Mouse (Mus musculus): ENCODE measurements around the gene Peg10. TPM values are rescaled to one million over a fixed set of nuclear protein-coding genes. Genes with fewer than 3 reads are reported as not detected.

Gene Peg10
- polyA plus RNA-seq, 2 experiments: 3.0 to 13.0 TPM

- ATAC-seq (ENCODE audit: insufficient read depth) (no peak), DNase-seq (ENCODE audit: low read depth in 3 of 3, low spot score in 3 of 3) (no peak)
- TF ChIP-seq EP300 (IDR thresholded peaks at IDR 0.05; ENCODE audit: low read depth) (no peak), CTCF (IDR thresholded peaks at IDR 0.05; ENCODE audit: low read depth) (no peak)
- Histone ChIP-seq H3K27ac (no peak overlapping the region), H3K4me3 (ENCODE audit: insufficient read depth in 1 of 2, low read depth in 2 of 2, low read length in 2 of 2) (no peak overlapping the region), H3K9me3 (ENCODE audit: control insufficient read depth, low read length) (no peaks in the 10 kb centered on the region), H3K4me2 (ENCODE audit: low read depth) (no peak overlapping the region), H3K27me3 (ENCODE audit: control insufficient read depth, insufficient read depth, low read length) (no peaks in the 10 kb centered on the region), H3K4me1 (replicated peaks; ENCODE audit: control insufficient read depth in 2 of 2, insufficient read depth in 2 of 2, low read length in 1 of 2) (no peaks in the 10 kb centered on the region), H3K36me3 (replicated peaks; ENCODE audit: control insufficient read depth, insufficient read depth, low read depth) (no peaks in the 10 kb centered on the region), H3K9ac (replicated peaks) (no peak overlapping the region)
- 83% methylated on average over 2 of the region's 2 CpGs for WGBS (ENCODE audit: insufficient replicate concordance)
These were observed 30.9 kb upstream of the Peg10 start for GRCm38 (mm10) chr6:4716171-4716570.

GRCm38 (mm10) chr6:4717344-4717743, 29.8 kb upstream of the Peg10 start:
- Histone ChIP-seq H3K4me2 (ENCODE audit: low read depth) (no peak overlapping the region), H3K27ac (no peak overlapping the region), H3K36me3 (replicated peaks; ENCODE audit: control insufficient read depth, insufficient read depth, low read depth) (no peaks in the 10 kb centered on the region), H3K4me1 (replicated peaks; ENCODE audit: control insufficient read depth in 2 of 2, insufficient read depth in 2 of 2, low read length in 1 of 2) (no peaks in the 10 kb centered on the region), H3K9me3 (ENCODE audit: control insufficient read depth, low read length) (no peaks in the 10 kb centered on the region), H3K9ac (replicated peaks) (no peak overlapping the region), H3K27me3 (ENCODE audit: control insufficient read depth, insufficient read depth, low read length) (no peaks in the 10 kb centered on the region), H3K4me3 (ENCODE audit: insufficient read depth in 1 of 2, low read depth in 2 of 2, low read length in 2 of 2) (no peak overlapping the region)
- ATAC-seq (ENCODE audit: insufficient read depth) (no peak), DNase-seq (ENCODE audit: low read depth in 3 of 3, low spot score in 3 of 3) (no peak)
- 74% methylated on average over 2 of the region's 2 CpGs for WGBS (ENCODE audit: insufficient replicate concordance)
- no peak for TF ChIP-seq EP300 (IDR thresholded peaks at IDR 0.05; ENCODE audit: low read depth)
- no peak for TF ChIP-seq CTCF (IDR thresholded peaks at IDR 0.05; ENCODE audit: low read depth)

DNA sequence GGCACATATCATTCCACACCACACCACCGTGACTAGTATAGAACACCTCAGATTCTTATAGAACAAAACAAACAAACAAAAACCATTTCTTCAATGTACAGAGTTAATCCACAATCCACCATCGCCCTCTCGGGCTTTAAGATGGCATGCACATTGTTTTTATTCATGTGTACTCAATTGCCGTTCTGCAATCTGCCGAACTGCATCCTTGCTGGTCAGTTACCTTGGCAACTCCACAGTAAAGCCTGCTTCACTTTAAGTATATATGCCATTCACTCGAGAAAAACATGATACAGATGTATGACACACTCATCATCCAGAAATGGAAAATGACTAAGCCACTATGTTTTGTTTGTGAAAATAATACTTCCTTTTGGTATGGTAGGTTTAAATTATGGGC, 25.0 kb upstream of the Peg10 start:
- TF ChIP-seq CTCF (IDR thresholded peaks at IDR 0.05; ENCODE audit: low read depth): no peak
- TF ChIP-seq EP300 (IDR thresholded peaks at IDR 0.05; ENCODE audit: low read depth): no peak
- H3K4me3 ChIP-seq (ENCODE audit: insufficient read depth in 1 of 2, low read depth in 2 of 2, low read length in 2 of 2): no peak overlapping the region
- H3K9ac ChIP-seq (replicated peaks): no peak overlapping the region
- no peak overlapping the region for H3K4me2 ChIP-seq (ENCODE audit: low read depth)
- no peaks in the 10 kb centered on the region for H3K4me1 ChIP-seq (replicated peaks; ENCODE audit: control insufficient read depth in 2 of 2, insufficient read depth in 2 of 2, low read length in 1 of 2)
- no peak overlapping the region for H3K27ac ChIP-seq
- no peaks in the 10 kb centered on the region for H3K36me3 ChIP-seq (replicated peaks; ENCODE audit: control insufficient read depth, insufficient read depth, low read depth)
- WGBS (ENCODE audit: insufficient replicate concordance): 58% methylated on average over 6 of the region's 6 CpGs
- ATAC-seq (ENCODE audit: insufficient read depth) (no peak), DNase-seq (ENCODE audit: low read depth in 3 of 3, low spot score in 3 of 3) (no peak)
- H3K27me3 ChIP-seq (ENCODE audit: control insufficient read depth, insufficient read depth, low read length): no peaks in the 10 kb centered on the region
- no peaks in the 10 kb centered on the region for H3K9me3 ChIP-seq (ENCODE audit: control insufficient read depth, low read length)

GRCm38 (mm10) chr6:4722739-4723138, 24.4 kb upstream of the Peg10 start:
- WGBS (ENCODE audit: insufficient replicate concordance): 74% methylated on average over 13 of the region's 13 CpGs
- TF ChIP-seq EP300 (IDR thresholded peaks at IDR 0.05; ENCODE audit: low read depth): no peak

DNA sequence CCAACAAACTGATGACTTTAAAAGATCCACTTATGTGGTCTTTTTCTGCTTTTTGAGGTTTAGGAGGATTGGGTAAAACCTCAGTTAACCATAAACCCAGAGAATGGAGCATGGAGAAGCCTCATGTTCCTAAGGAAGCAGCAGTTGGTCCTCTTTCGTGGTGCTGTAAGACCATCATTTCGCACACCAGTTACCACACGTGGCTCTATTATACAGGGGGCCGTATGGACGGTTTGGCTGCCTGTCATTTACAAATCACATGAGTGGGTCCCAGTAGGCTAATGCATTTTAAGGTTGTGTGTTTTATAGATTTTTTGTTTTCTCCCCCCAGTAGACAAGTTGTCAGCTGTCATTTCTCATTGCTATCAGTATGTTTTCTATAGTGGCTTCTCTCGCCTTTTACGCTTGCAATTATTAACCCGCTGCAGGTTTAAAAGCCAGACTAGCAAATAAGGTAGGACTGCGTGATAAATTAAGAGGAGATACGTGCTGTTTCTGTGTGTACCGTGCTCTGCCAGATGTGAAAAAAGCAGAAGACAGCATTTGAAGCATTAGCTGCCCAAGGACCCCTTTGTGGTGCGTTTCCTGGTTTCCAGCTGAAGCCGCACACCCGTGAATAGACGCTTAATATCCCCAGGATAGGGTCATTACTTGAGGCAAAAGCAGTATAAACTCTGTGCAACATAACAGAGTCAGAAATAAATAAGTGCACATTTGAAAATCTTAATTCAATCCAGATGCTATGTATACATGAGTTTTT, 22.9 kb upstream of the Peg10 start:
- H3K36me3 ChIP-seq (replicated peaks; ENCODE audit: control insufficient read depth, insufficient read depth, low read depth): no peaks in the 10 kb centered on the region
- ATAC-seq (ENCODE audit: insufficient read depth) (no peak), DNase-seq (ENCODE audit: low read depth in 3 of 3, low spot score in 3 of 3) (no peak)
- no peak overlapping the region for H3K27ac ChIP-seq
- no peak overlapping the region for H3K4me3 ChIP-seq (ENCODE audit: insufficient read depth in 1 of 2, low read depth in 2 of 2, low read length in 2 of 2)
- H3K27me3 ChIP-seq (ENCODE audit: control insufficient read depth, insufficient read depth, low read length): no peaks in the 10 kb centered on the region
- no peaks in the 10 kb centered on the region for H3K9me3 ChIP-seq (ENCODE audit: control insufficient read depth, low read length)
- TF ChIP-seq EP300 (IDR thresholded peaks at IDR 0.05; ENCODE audit: low read depth): no peak
- TF ChIP-seq CTCF (IDR thresholded peaks at IDR 0.05; ENCODE audit: low read depth): no peak
- H3K4me2 ChIP-seq (ENCODE audit: low read depth): no peak overlapping the region
- 66% methylated on average over 15 of the region's 15 CpGs for WGBS (ENCODE audit: insufficient replicate concordance)
- no peak overlapping the region for H3K9ac ChIP-seq (replicated peaks)
- H3K4me1 ChIP-seq (replicated peaks; ENCODE audit: control insufficient read depth in 2 of 2, insufficient read depth in 2 of 2, low read length in 1 of 2): no peaks in the 10 kb centered on the region

More at GRCm38 (mm10) chr6:4722739-4723138, 24.4 kb upstream of the Peg10 start:
- Histone ChIP-seq H3K4me3 (ENCODE audit: insufficient read depth in 1 of 2, low read depth in 2 of 2, low read length in 2 of 2) (no peak overlapping the region), H3K36me3 (replicated peaks; ENCODE audit: control insufficient read depth, insufficient read depth, low read depth) (no peaks in the 10 kb centered on the region), H3K4me2 (ENCODE audit: low read depth) (no peak overlapping the region), H3K4me1 (replicated peaks; ENCODE audit: control insufficient read depth in 2 of 2, insufficient read depth in 2 of 2, low read length in 1 of 2) (no peaks in the 10 kb centered on the region), H3K9me3 (ENCODE audit: control insufficient read depth, low read length) (no peaks in the 10 kb centered on the region), H3K27ac (no peak overlapping the region), H3K9ac (replicated peaks) (no peak overlapping the region), H3K27me3 (ENCODE audit: control insufficient read depth, insufficient read depth, low read length) (no peaks in the 10 kb centered on the region)
- DNase-seq (ENCODE audit: low read depth in 3 of 3, low spot score in 3 of 3) (no peak), ATAC-seq (ENCODE audit: insufficient read depth) (no peak)
